Mouse (Mus musculus): ENCODE results near the gene Zfp558.
"Not testable (repeated sequence)": the region's sequence is repeated elsewhere in the genome, so short reads cannot be mapped to it uniquely, and the experiment has no call there.

Gene Zfp558

GRCm38 (mm10) chr9:18478168-18478567, at the start of gene Zfp558, which contains the start of gene Mbd3l1:
Gene Zfp558, minus strand, starts transcription at chr9:18478268.
Gene Mbd3l1, plus strand, starts transcription at chr9:18478359.
- no peak for DNase-seq (ENCODE audit: low read depth, low spot score)

- no peak for DNase-seq (ENCODE audit: low read depth, low spot score)
Measured at GRCm38 (mm10) chr9:18508098-18508497, 30.0 kb upstream of the Zfp558 start.

- DNase-seq (ENCODE audit: low read depth, low spot score) = peak; percentile 0
Measured at GRCm38 (mm10) chr9:18473324-18474128, 4.5 kb downstream of the Zfp558 start.

GRCm38 (mm10) chr9:18468005-18468404, 10.1 kb downstream of the Zfp558 start:
- no peak for DNase-seq (ENCODE audit: low read depth, low spot score)

- no peak for DNase-seq (ENCODE audit: low read depth, low spot score)
Measured at GRCm38 (mm10) chr9:18467350-18467749, 10.7 kb downstream of the Zfp558 start.

- no peak for DNase-seq (ENCODE audit: low read depth, low spot score)
Measured at GRCm38 (mm10) chr9:18456520-18456919, 21.5 kb downstream of the Zfp558 start.

GRCm38 (mm10) chr9:18431687-18432086, 46.4 kb downstream of the Zfp558 start:
- DNase-seq (ENCODE audit: low read depth, low spot score) = no peak

- no peak for DNase-seq (ENCODE audit: low read depth, low spot score)
Measured at GRCm38 (mm10) chr9:18430354-18430753, 47.7 kb downstream of the Zfp558 start, which contains the start of gene Mbd3l2. Gene Mbd3l2, plus strand, starts transcription at chr9:18430654.

- not testable (repeated sequence) for DNase-seq (ENCODE audit: low read depth, low spot score)
Measured at GRCm38 (mm10) chr9:18412371-18412770, 65.7 kb downstream of the Zfp558 start.

Data from c-Kit-negative CD71-positive TER-119-positive erythroid progenitor cells, embryonic 14.5 days (primary cell).